Comparison of ENCODE assay signal across 22 mouse cellular contexts in genomic region chr6:125294049-125294448, GRCm38 (mm10). TPM values are rescaled to one million over a fixed set of nuclear protein-coding genes. Genes with fewer than 3 reads are reported as not detected.
"Had no signal": no experiment of that assay in that cellular context is flagged by ENCODE, and none has a peak within 500 bp of the region (broad histone marks: within the 10 kb centered on the region; RNA-seq: fewer than 3 reads in every experiment).

No protein-coding gene starts in this region.

- DNase-seq: liver, postnatal 0 days; lung, adult 2 months; lung, postnatal 14 days; lung, postnatal 36 days; right cerebral cortex, postnatal 14 days; thymus, adult 2 months; thymus, postnatal 25 days; thymus, postnatal 4 days had no signal

- H3K9ac ChIP-seq: liver, embryonic 15.5 days; liver, postnatal 0 days; lung, embryonic 15.5 days; midbrain, embryonic 13.5 days; midbrain, embryonic 15.5 days; neural tube, embryonic 13.5 days; stomach, embryonic 15.5 days had no signal

- H3K27me3 ChIP-seq: liver, embryonic 15.5 days; lung, embryonic 15.5 days; midbrain, embryonic 13.5 days; midbrain, embryonic 15.5 days; neural tube, embryonic 13.5 days; stomach, embryonic 15.5 days had no signal

- H3K27ac ChIP-seq: liver, embryonic 15.5 days; lung, embryonic 15.5 days; macrophage; midbrain, embryonic 13.5 days; midbrain, embryonic 15.5 days; neural tube, embryonic 13.5 days; stomach, embryonic 15.5 days; stomach, postnatal 0 days had no signal

- H3K4me1 ChIP-seq: liver, embryonic 15.5 days; lung, embryonic 15.5 days; megakaryocyte, embryonic 14.5 days; midbrain, embryonic 13.5 days; midbrain, embryonic 15.5 days; neural tube, embryonic 13.5 days; stomach, embryonic 15.5 days had no signal

- H3K4me3 ChIP-seq: liver, embryonic 15.5 days; lung, embryonic 15.5 days; megakaryocyte, embryonic 14.5 days; midbrain, embryonic 13.5 days; midbrain, embryonic 15.5 days; myocyte; neural tube, embryonic 13.5 days; stomach, embryonic 15.5 days had no signal

- ATAC-seq: liver, postnatal 0 days; lung, postnatal 0 days; midbrain, embryonic 13.5 days; midbrain, embryonic 15.5 days had no signal

- H3K9me3 ChIP-seq: liver, embryonic 15.5 days; lung, embryonic 15.5 days; midbrain, embryonic 13.5 days; midbrain, embryonic 15.5 days; neural tube, embryonic 13.5 days; stomach, embryonic 15.5 days had no signal

- H3K4me2 ChIP-seq: liver, embryonic 15.5 days; lung, embryonic 15.5 days; midbrain, embryonic 11.5 days; midbrain, embryonic 13.5 days; midbrain, embryonic 15.5 days; neural tube, embryonic 13.5 days; stomach, embryonic 15.5 days had no signal

- H3K36me3 ChIP-seq: liver, embryonic 15.5 days; lung, embryonic 15.5 days; midbrain, embryonic 13.5 days; midbrain, embryonic 15.5 days; neural tube, embryonic 13.5 days; stomach, embryonic 15.5 days had no signal

RNA-seq across cellular contexts. Expression of gene Tuba3a, which starts 8.2 kb away (rescaled TPM):
- total RNA-seq: midbrain, postnatal 0 days had no signal
- polyA plus RNA-seq: liver, embryonic 15.5 days; liver, postnatal 0 days; lung, postnatal 0 days; macrophage; midbrain, embryonic 15.5 days; midbrain, postnatal 0 days; myocyte; neural tube, embryonic 13.5 days; spleen, adult 2 months had no signal

RNA-seq across cellular contexts. Expression of gene Cd27, which starts 57.2 kb away (rescaled TPM):
- total RNA-seq: midbrain, postnatal 0 days had no signal
- polyA plus RNA-seq: macrophage had no signal
